Mouse (Mus musculus): Measurements from ENCODE around the gene St3gal3.

- TF ChIP-seq EP300 (IDR thresholded peaks at IDR 0.05; ENCODE audit: low read depth) (no peak), CTCF (IDR thresholded peaks at IDR 0.05; ENCODE audit: low read depth) (no peak)
Observed at GRCm38 (mm10) chr4:117885994-117886393, 248.7 kb downstream of the St3gal3 start.
